Mouse (Mus musculus): ENCODE measurements at regions not wholly inside any gene's neighbourhood (a gene's known extent, or its start where the extent isn't known, plus 50 kb on each side); places are given as distances from the start of the nearest gene placed in this dataset.

GRCm38 (mm10) chr3:54522716-54523115 lies 161.8 kb downstream of the Postn start:
- no peak for TF ChIP-seq GATA4 (IDR thresholded peaks at IDR 0.05; ENCODE audit: insufficient replicate concordance, low read length)

GRCm38 (mm10) chr3:54526618-54527017 lies 165.7 kb downstream of the Postn start:
- no peak for TF ChIP-seq GATA4 (IDR thresholded peaks at IDR 0.05; ENCODE audit: insufficient replicate concordance, low read length)

GRCm38 (mm10) chr3:54528292-54528691 lies 164.3 kb upstream of the Supt20 start:
- TF ChIP-seq GATA4 (IDR thresholded peaks at IDR 0.05; ENCODE audit: insufficient replicate concordance, low read length) = no peak

- no peak for TF ChIP-seq GATA4 (IDR thresholded peaks at IDR 0.05; ENCODE audit: insufficient replicate concordance, low read length)
These were observed 162.4 kb upstream of the Supt20 start for GRCm38 (mm10) chr3:54530251-54530650.

GRCm38 (mm10) chr3:54535361-54535760 lies 157.2 kb upstream of the Supt20 start:
- no peak for TF ChIP-seq GATA4 (IDR thresholded peaks at IDR 0.05; ENCODE audit: insufficient replicate concordance, low read length)

GRCm38 (mm10) chr3:54538055-54538454 lies 154.6 kb upstream of the Supt20 start:
- no peak for TF ChIP-seq GATA4 (IDR thresholded peaks at IDR 0.05; ENCODE audit: insufficient replicate concordance, low read length)

GRCm38 (mm10) chr3:54540540-54541080 lies 152.0 kb upstream of the Supt20 start:
- no peak for TF ChIP-seq GATA4 (IDR thresholded peaks at IDR 0.05; ENCODE audit: insufficient replicate concordance, low read length)

GRCm38 (mm10) chr3:54541389-54541788 lies 151.2 kb upstream of the Supt20 start:
- TF ChIP-seq GATA4 (IDR thresholded peaks at IDR 0.05; ENCODE audit: insufficient replicate concordance, low read length) = no peak

- no peak for TF ChIP-seq GATA4 (IDR thresholded peaks at IDR 0.05; ENCODE audit: insufficient replicate concordance, low read length)
These were observed 147.2 kb upstream of the Supt20 start for GRCm38 (mm10) chr3:54545393-54545792.

- no peak for TF ChIP-seq GATA4 (IDR thresholded peaks at IDR 0.05; ENCODE audit: insufficient replicate concordance, low read length)
These were observed 140.7 kb upstream of the Supt20 start for GRCm38 (mm10) chr3:54551908-54552307.

GRCm38 (mm10) chr3:54555954-54556353 lies 136.7 kb upstream of the Supt20 start:
- no peak for TF ChIP-seq GATA4 (IDR thresholded peaks at IDR 0.05; ENCODE audit: insufficient replicate concordance, low read length)

- TF ChIP-seq GATA4 (IDR thresholded peaks at IDR 0.05; ENCODE audit: insufficient replicate concordance, low read length) = peak; percentile 58; the same call in 1 of the 2 replicates
These were observed 133.6 kb upstream of the Supt20 start for GRCm38 (mm10) chr3:54559053-54559452.

GRCm38 (mm10) chr3:54559527-54559926 lies 133.1 kb upstream of the Supt20 start:
- TF ChIP-seq GATA4 (IDR thresholded peaks at IDR 0.05; ENCODE audit: insufficient replicate concordance, low read length) = no peak

GRCm38 (mm10) chr3:54560056-54560922 lies 132.3 kb upstream of the Supt20 start:
- no peak for TF ChIP-seq GATA4 (IDR thresholded peaks at IDR 0.05; ENCODE audit: insufficient replicate concordance, low read length)

GRCm38 (mm10) chr3:54567329-54567728 lies 125.3 kb upstream of the Supt20 start:
- no peak for TF ChIP-seq GATA4 (IDR thresholded peaks at IDR 0.05; ENCODE audit: insufficient replicate concordance, low read length)

- TF ChIP-seq GATA4 (IDR thresholded peaks at IDR 0.05; ENCODE audit: insufficient replicate concordance, low read length) = no peak
These were observed 124.5 kb upstream of the Supt20 start for GRCm38 (mm10) chr3:54568096-54568495.

Measured in liver, adult (tissue).